Mouse (Mus musculus) layer of hippocampus, adult 18-20 months (tissue): ENCODE results near the gene Srl. TPM values are rescaled to one million over a fixed set of nuclear protein-coding genes. Genes with fewer than 3 reads are reported as not detected.
"Not testable (repeated sequence)": the region's sequence is repeated elsewhere in the genome, so short reads cannot be mapped to it uniquely, and the experiment has no call there.

Experiments used
- DNase-seq, 2 experiments: peaks; one replicate each; pipeline ENCODE4 v3.0.0; 2022; ENCODE audit warnings: low spot score in 2 of 2
- long read RNA-seq: library from polyadenylated mRNA; stranded (forward); transcript quantifications from one replicate; pipeline ENCODE4 v2.0.0, GENCODE M21; 2021
- total RNA-seq, 2 experiments: library from RNA; stranded (reverse); gene quantifications; 2 replicates each; pipeline ENCODE4 v1.2.3; 2021

Gene Srl
- total RNA-seq, result 10 to 100 TPM; 10.0 to 10.3 TPM
- long read RNA-seq, partial matches to known transcripts, result 0 of 11 reads
- long read RNA-seq, other reads (novel, unspliced or antisense), result 11 of 11 reads

DNA sequence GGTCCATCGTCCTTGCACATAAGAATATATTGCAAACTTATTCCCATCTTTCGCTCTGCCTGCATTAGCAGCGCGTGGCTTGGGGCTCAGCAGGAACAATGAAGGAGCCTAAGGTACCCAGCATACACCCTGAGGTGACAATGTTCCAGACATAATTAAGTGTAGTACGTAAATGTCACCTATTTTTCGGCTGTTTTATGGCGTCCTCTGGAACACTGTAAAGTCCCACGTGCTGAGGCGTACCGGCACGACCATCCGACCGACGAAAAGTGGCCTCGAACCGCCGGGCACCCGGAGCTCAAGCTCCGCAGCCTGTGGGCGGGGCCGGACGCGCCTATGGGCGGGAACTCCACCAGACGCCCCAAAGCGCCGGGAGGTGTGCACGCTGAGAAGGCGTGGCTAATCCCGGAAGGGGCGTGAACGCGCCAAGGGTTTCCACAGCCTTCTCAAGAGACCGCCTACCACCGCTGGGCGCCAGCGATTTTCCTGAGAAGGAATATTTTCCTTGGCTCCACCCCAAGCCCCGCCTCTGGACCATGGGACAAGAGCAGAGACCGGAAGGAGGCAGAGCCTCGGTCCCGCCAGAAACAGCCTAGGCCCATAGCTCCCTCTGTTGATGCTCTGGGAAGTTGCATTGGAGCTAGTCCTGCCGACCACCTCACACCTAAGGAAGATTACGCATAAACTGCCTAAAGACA lies at the start of gene Srl:
Gene Srl (minus strand): TSS at position 316 of the 698 bp plus-strand sequence.
- peak; percentile 99 to 100 for DNase-seq

DNA sequence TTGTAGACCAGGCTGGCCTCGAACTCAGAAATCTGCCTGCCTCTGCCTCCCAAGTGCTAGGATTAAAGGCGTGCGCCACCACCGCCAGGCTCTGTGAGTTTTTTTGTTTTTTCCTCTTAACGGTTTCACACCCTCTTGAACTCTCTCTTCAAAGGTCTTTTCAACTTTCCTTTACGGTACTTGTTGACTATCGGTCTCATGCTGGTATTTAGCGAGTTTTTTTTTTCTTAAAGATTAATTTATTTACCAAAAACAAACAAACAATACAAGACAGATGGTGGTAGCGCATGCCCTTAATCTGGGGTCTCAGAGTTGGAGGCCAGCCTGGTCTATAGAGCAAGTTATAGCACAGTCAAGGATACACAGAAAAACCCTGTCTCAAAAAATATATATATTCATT lies 48.6 kb upstream of the Srl start:
- no peak for DNase-seq

DNA sequence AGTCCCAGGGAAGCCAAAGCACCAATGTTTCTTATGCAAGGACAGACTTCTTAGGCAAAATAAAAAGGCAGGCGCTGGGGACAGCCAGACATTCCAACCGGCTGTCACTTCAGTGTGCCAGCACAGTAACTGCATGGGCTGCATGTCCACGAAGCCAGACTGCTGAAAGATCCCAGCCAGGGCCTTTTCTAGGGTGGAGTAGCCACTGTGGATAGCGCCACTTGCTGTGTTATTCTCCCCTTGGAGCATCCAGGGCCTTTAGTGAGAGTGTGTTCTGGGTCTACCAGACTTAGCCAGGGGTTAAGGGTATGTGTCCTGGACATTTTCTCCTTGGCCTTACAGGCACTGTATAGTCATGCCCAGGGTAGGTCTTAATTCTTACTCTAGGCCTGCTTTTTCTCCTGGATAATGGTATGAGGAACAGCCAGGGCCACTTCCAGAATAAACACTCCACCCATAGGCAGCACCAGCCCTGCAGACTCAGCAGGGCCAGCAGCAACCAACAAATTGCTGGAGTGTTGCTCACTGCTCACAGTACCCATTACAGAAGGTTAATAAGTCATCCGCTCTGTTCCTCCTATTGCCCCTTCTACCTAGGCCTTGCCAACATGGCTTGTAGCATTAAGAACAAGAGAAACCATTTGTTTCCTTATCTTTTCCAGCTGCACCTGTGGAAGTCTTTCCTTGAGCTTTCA lies 46.0 kb upstream of the Srl start:
- DNase-seq, result no peak

DNA sequence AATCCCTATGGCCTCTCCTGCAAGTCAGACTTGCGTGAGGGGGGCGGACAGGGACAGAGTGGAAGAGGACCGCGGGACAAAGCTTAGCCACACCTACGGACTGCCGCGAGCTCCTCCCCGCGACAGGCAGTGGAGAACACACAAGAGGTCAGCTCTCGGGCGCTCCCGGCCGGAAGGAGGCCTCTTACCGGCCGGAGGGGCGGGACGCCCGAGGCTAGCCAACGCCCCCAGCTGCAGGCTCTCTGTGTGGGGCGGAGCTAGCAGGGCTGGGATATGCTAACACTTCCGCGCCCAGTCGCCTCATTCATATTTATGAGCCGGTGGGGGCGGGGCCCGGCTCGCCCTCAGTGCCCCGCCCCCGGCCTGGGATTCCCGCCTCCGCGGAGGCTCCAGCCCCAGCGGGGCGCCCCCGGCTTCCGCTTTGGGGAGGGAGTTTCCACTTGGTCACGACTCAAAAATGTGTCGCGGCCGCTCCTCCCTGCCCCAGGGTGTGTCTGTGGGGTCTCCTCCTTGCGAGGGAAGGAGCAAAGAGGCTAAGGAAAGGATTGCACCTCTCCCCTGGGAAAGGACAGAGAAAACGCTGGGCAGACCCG lies 45.0 kb upstream of the Srl start:
- DNase-seq, result peak; percentile 72 to 87

DNA sequence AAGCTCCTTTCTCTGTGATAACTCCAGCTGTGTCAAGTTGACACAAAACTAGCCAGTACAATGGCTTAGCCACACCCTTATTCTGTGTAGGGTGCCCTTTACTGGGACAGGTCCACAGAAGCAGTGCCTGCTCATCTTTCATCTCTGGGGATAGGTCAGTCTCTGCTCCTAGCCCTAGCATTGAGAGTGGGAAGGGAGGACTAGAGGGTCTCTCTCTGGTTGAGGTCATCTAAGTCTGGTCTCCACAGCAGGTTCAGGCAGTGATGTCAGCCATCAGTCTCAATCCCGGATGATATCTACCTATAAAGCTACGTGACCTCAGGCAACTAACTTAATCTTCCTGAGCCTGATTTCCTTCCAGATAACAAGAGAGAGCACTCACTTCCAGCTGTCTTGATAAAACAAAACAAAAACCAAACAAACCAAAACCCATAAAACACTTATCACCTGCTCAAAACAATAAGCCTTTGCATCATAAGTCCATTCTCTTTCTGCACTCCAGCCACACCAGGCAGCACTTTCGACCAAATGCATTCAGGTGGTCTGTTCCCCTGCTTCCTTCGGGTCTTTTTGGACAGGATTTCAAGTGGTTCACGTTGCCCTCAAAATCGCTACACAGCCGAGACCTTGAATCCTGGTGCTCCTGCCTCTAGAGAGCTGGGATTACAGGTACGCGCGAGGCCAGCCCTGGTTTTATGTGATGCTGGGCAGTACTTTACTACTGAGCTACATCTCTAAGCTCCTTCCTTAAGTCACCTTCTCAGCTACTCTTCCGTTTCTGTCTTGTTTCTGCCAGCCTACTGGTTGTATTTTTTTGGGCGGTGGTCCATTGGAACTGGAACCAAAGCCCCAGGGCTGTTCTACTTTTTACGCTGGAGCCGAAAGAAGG lies 44.3 kb upstream of the Srl start:
- no peak for DNase-seq

DNA sequence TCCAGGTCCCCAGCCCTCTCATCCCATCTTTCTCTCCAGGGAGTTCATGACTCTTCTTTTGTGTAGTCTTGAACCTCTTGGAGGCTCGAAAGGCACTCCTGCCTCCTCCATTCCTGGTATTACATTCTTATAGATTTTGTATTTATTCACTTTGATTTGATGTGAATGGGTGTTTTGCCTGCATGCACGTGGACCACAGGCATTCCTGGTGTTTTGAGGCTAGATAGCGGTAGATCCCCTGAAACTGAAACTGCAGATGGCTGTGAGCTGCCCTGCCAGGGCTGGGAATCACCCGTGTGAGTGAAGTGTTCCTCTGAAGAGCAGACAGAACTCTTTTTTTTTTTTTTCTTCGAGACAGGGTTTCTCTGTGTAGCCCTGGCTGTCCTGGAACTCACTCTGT lies 42.8 kb upstream of the Srl start:
- DNase-seq, result no peak

DNA sequence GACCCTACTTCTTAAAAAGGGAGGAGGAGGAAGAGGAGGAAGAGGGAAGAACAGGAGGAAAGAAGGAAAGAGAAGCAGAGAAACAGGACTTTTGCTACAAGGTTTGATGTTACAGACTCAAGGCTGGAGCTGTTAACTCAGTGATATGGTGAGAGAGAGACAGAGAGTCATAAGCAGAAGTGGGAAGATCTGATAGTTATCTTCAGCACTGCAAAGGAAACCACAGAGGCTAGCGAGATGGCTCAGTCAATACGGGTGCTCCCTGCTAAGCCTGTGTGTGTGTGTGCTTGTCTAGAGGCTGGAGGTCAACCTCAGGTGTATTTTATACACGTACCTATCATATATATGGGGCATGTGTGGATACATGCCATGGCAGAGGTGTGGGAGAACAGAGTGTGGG lies 42.2 kb upstream of the Srl start:
- no peak for DNase-seq

DNA sequence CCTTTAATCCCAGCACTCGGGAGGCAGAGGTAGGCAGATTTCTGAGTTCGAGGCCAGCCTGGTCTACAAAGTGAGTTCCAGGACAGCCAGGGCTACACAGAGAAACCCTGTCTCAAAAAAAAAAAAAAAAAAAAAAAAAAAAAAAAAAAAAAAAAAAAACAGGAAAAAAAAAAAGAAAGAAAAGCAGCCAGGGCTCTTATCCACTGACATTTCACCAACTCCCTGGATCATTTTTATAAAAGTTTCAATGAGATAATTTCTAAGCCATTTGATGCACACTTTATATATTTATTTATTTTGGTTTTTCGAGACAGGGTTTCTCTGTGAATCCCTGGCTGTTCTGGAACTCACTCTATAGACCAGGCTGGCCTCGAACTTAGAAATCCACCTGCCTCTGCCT lies 39.6 kb upstream of the Srl start:
- not testable (repeated sequence) for DNase-seq

DNA sequence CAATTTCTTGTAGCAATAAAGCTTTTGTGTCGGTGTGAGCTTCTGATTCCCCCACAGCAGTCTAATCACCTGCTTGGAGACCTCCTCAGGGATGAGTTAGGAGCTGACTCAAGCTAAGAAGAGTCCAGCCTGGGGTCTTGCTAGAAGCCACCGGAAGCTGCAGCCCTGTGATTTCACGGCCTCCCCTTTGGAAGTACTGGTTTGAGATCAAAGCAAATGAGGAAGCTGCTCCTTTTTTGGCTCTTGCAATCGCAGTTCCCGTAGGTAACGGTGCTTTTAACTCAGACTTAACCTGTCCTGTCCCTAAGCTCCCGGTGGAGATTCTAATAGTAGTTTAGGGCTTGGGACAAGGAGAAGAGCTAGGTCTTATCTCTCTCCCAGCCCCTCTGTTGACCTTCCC lies 37.0 kb upstream of the Srl start:
- DNase-seq, result no peak

DNA sequence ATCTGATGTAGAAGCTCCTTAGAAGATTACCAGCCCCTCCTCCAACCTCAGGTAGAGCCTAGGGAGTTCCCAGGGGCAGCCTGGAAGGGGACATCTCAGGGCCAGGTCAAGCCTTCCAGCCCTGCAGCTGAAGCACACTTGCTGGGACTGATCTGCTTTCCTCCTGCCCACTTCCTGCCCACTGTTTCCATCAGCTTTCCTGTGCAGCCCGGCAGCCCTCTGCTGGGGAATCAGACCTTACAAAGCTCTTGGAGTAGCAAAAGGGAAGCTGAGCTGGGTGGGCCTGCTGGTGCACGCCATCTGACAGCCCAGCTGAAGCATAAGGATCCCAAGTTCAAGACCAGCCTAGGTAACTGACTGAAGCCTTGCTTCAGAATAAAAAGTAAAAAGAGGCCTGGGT lies 35.3 kb upstream of the Srl start:
- DNase-seq, result no peak

DNA sequence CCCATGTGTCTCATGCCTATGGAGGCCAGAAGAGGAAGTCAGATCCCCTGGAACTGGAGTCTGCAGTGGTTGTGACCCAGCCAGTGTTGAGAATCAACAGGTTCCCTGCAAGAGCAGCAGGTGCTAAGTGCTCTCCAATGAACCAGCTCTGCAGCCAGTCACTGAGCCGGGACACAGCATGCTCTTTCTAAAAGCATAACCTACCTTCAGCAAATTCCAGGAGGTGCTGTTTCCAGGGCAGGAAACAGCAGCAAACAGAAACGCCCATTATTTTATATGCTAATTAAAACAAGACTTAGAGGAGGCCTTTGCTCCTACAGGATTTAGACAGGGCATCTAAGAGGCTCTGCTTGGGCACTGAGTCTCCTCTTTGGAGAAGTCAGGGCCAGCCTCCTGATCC lies 34.4 kb upstream of the Srl start:
- DNase-seq, result no peak

DNA sequence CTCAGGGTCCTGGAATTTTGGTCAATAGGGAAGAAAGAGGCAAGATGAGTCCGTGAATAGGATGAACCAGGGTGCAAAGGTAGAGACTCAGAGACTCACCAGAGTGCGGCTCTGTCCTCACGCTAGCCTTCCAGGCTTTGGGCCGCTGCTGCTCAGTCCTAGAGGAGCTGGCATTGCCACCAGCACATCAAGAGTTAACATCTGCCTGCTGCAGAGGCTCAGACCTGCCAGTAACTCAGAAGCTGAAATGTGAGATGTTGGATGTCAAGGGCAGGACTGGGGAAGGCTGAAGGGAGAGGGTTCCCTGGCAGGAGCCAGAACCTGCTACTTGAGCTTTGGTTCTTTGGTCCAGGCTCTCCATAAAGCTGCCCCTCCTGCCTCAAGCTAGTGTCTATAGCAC lies 29.1 kb upstream of the Srl start:
- no peak for DNase-seq

DNA sequence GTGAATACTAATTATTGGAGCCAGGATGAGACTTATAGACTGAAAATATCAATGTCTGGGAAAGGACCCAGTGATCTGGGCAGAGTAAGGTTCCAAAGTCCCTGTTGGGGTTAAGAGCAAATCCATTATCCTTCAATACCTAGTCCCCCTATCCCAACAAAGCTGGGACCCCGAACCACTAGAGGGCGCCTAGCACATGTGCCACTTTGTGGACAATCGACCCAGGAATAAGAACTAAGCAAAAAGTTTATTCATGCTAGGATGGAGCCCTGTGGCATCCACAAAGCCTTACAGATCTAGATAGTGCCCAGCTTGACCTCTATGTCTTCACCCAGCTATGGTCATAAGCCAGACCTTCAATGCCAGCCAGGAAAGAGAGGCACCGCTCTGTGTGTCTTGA lies 26.3 kb upstream of the Srl start:
- peak; percentile 53 to 81 for DNase-seq

DNA sequence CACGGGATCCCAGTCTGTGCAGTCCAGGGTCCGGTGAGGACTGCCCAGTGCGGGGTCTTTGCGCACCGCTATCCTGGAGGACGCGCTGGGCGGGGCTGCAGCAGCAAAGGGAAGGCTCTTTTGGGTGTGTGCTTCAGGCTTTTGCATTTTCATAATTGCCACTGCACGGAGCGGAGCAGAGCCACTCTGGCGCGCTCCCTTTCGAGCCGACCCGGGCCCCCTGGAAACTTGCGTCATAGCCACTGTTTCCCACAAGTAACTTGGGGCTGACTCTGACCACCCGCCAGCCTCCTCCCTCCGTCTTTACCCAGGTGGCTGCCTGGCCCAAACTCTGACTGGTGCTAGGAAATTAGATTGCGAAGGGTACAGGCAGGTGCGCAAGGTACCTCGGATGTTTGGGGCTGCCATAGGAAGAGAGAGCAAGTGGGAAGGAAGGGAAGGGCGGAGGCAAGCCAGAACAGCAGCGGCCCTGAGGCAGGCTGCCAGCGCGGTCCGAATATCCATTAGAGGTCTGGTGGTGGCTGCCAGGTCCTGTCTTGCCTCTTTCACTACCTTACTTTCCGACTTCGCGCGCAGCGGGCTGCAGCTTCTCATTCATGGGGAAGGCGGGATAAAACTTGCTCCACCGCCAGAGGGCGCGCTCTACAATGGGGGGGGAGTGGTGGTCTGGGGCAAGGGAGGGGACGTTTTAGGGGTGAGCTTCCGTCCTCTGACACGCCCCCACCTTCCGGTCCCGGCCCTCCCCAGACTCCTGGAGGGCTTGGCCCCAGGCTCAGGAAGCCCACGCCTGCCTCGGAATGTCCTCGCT lies 18.7 kb upstream of the Srl start:
- DNase-seq, result peak in 1 of 2 experiments; percentile 46

DNA sequence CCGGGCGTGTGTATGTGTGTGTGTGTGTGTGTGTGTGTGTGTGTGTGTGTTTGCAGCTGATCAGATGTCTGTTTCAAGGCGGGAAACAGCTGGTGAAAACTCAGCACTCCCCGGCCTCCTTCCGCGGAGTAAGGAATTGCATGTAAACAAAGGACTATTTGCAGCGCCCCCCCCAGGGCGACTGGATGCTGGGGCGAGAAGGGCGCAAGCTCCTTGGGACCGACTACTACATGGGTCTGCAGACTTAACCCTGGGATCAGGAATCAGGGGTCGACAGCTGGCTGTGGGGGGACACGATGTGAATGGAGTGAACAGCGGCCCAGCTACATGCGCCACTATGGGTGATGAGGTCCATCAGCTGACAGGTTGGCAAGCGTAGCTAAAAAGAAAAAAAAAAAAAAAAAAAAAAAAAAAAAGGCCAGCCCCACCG lies 18.1 kb upstream of the Srl start, which contains the start of gene Tfap4:
Gene Tfap4 (minus strand): TSS at position 140 of the 430 bp plus-strand sequence.
- DNase-seq, result peak; percentile 72 to 88

DNA sequence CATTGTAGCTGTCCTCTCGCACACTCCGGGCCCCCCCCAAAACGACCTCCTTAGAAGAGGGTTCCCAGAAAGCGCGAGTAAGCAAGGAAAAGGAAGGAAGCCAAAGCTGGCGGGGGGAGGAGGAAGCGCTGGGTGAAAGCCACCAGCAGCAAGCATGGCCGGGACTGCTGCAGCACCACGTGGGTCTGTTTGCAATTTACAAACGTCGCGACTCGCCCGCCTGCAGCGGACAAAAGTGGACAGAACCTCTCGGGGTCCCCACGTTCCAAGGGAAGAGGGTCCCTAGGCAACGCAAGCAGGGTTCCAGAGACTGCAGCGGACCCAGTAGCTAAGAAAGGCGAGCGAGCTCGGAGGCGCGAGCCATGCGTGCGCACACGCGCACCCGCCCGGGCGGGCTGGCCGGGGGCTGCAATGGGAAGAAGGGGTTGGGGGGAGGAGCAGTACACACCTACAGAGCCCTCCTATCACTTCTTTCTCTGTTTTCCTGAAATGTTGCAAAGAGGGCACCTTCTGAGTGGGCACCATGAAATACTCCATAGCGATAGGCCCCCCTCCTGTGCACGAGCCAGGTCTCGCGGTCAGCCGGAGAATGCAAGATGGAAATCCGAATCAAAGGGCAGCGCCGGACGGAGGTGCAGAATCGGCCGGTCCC lies 17.5 kb upstream of the Srl start:
- DNase-seq, result peak; percentile 46 to 74

DNA sequence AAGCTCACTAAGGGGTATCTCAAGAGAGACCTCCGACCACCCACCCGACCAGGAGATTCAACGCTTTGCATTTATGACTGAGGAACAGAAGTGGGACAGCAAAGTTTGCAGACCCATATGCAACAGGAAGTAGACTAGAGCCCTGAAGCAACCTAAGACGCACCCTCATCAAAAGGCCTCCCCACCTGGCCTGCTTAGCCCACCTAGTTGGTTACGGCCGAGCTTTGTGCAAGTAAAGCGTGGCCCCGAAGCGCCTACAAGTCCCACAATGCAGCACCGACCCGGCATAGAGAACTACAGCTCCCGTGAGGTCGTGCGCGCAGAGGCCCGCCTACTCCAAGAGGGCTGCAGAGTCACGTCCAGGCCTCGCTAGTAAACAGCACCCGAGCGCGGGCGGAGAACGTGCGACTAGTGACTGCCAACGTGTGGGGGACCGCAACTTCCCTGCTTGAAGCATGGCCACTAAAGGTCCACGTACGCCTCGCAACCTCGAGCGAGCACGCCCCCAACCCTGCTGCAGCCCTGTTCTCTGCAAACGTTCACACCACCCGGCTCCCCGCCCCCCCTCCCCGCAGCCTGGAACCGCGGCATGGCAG lies 16.9 kb upstream of the Srl start:
- peak; percentile 88 to 95 for DNase-seq

DNA sequence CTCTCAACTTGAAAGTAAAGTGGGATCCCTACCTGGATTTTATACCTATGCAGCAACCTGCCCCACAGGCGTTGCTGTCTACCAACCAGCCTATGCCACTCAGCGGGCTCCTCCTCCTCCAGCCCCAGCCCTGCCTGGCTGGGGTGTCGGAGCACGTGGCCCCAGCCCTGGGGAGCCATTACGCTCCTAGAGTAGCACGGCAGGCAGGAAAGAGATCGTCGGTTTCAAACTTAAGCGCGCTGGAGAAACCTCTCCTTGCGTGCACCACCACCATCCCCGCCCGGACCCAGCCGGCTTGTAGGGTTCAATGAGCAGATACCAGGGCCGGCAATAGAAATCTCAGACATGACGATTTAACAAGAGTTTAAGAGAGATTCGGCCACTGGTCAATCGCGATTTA lies 16.3 kb upstream of the Srl start:
- DNase-seq, result peak; percentile 55 to 69

DNA sequence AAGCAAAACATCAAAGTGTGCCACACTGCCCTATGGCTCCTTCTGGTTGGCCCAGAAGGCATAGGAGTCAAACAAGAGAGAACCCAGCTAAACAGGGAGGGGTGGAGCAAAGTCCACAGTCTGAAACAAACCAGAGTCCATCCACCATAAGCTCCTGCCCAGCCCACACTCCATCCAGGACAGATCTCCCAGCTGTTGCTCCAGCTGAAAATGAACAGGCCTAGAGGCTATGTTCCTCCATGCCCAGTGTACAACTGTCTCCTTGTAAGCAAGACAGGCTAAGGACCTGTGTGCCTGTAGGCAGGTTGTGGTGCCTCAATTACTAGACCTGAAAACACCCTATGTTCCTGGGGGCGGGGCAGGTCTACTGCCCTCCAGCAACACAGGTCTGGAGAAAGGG lies 15.5 kb upstream of the Srl start:
- DNase-seq, result no peak

DNA sequence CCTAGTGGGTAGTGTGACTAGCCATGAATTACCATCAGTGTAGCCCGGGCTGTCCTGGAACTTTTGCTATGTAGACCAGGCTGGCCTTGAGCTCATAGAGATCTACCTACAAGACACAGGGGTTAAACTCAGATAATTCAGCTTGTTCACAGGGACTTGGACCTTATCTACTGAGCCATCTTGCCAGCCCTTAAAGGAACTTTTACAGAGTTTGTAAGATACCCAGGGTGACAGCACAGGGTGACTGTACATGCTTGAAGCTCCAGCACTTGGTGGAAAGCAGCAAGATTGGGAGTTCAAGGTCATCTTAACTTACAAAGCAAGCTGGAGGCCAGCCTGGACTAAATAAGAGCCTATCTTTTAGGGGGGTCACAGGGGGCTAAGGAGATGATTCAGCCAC lies 13.9 kb upstream of the Srl start:
- no peak for DNase-seq
